Mouse (Mus musculus) c-Kit-positive CD71-positive TER-119-negative erythroid progenitor cells, embryonic 14.5 days (primary cell): ENCODE data around the gene Atp2a1.
A peak's percentile ranks its signal among the peaks of the same experiment; 100 is the strongest.

ENCODE experiments used
- DNase-seq: peaks from one replicate; pipeline ENCODE4 v3.0.0-alpha.2; 2013; ENCODE audit warnings: low read depth

The Atp2a1 gene

DNA sequence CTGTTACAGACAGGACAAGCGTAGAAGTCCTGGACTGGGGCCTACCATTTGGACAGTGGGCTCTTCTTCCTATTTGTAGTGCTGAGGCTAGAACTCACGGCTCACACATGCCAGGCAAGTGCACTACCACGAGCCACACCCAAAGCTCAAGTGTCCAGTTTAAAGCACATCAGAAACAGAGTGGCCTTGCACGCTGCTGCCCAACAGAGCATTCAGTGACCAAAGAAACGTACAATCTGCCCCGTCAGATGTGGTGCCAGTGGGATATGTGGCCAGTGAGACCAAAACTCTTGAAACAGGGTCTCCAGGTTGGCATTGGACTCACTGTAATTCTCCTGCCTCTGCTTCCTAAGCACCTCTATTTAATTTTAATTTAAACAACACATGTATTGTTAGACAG is 12.3 kb downstream of the Atp2a1 start:
- no peak for DNase-seq

DNA sequence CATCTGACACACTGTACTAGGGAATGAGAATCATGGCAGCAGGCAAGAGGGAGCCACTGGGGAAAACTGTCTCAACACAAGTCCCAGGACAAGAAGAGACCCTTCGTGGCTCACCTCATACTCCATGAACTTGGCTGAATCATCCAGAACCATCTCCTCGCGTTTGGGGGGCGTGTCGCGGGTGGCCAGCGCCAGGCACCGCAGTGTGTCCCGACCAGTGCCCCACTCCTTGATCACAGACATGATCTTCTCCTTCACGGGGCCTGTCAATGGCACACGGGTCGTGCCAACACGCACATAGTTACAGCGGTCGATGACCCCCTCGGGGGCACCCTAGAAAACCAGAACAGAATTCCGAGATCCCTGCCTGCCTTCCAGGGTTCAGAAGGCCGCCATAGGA is 12.9 kb downstream of the Atp2a1 start:
- no peak for DNase-seq

DNA sequence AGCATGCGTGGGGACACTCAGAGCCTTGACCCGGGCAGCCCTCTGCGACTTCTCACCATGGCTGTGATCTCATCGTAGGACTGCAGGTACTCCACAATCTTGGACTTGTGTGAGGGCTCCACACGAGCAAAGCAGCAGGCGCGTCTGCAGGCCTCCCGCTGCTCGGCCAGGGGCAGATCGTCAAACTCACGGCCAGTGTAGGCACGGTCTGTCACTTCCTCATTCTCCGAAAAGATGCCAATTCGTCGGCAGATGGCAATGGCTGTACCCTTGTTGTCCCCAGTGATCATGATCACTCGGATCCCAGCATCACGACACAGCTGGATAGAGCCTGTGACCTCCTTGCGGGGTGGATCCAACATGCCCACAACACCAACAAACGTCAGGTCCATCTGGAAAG is 14.4 kb downstream of the Atp2a1 start:
- DNase-seq: no peak

DNA sequence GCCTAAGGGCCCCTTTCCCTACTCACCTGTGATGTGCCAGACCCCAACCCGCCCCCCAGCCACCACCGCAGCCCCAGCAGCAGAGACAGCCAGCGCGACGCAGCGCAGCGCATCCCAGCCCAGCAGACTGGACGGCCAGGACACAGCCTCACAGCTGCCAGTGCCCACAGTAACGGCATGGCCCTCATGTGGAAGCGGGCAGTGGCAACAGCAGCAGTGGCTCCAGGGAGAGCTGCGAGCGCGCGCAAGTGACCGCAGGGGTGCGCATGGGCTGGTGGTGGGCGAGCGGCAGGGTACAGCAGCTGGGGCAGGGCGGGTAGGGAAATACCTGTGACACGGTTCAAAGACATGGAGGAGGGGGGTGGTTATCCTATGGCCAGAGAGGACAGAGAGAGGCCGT is 16.7 kb downstream of the Atp2a1 start:
- DNase-seq: no peak

DNA sequence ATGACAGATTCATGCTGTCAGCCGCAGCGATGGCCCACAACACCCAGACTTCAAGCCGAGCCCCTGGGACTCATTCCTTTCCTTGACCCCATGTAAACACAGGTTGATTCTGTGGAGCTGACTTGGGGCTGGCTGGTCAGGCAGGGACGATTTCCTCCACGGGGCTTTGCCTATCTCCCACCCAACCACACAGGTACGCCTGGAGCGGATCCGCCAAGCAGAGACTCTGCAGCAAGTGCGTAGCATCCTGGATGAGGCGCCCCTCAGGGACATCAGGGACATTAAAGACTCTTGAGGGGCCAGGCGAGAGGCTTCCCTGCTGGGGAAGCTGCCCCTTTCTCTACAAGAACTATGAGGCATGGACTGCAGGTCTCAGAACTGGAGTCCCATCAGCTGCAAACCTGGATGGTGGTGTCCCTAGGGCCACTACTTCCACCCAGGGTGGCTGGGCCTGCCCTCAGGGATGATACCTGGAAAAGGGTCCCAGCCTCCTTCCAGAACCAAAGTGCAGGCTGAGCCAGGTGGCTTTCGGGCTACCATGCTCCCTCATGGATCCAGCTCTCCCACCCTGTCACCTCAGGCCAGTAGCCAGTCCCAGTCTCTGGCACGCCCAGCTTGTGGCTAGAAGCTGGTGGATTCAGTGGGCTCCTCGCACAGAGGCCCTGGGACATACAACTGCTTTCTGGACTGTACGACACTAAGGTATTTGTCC is 17.6 kb downstream of the Atp2a1 start:
- DNase-seq: no peak

DNA sequence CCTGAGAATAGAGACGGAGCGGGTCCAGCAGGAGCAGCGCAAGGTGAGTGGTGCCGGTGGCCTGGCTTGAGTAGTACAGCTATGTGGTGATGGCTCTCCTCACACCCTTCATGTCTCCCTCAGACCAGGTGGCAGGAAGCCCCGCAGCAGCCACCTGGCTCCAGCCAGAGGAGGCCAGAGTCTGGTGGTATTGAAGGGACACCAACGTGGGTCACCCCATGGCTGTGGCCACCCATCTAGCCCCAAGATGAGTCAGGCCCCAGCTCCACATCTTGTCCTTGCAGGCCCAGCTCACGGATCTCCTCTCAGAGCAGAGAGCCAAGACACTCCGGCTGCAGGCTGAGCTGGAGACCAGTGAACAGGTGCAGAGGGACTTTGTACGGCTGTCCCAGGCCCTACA is 18.4 kb downstream of the Atp2a1 start:
- no peak for DNase-seq

DNA sequence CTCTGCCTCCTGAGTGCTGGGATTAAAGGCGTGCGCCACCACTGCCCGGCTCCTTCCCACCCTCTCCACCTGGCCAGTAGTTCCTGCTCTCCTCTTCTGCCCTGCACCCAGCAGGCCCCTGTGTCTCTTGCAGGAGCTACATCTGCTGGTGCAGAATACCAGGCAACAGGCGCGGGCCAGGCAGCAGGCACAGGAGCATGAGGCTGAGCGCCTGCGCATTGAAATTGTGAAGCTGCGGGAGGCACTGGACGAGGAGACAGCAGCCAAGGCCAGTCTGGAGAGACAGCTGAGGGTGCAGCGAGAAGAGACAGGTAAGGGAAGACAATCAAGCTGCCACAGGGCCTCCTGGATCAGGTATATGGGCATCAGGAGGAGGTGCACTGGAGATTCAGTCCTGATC is 18.9 kb downstream of the Atp2a1 start:
- DNase-seq: no peak

DNA sequence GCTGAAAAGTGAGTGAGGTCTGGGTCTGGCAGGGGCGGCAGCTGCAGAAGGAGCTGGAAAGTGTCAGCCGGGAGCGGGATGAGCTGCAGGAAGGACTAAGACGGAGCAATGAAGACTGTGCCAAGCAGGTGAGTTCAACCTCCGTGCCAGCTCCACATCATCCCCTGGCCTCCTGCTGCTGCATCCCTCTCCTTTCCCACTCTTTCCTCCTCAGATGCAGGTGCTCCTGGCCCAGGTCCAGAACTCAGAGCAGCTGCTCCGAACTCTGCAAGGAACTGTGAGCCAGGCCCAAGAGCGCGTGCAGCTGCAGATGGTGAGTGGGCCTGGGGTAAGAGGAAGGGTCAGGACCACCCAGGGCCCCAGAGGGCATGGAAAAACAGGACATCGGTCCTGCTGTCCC is 22.8 kb downstream of the Atp2a1 start:
- no peak for DNase-seq

DNA sequence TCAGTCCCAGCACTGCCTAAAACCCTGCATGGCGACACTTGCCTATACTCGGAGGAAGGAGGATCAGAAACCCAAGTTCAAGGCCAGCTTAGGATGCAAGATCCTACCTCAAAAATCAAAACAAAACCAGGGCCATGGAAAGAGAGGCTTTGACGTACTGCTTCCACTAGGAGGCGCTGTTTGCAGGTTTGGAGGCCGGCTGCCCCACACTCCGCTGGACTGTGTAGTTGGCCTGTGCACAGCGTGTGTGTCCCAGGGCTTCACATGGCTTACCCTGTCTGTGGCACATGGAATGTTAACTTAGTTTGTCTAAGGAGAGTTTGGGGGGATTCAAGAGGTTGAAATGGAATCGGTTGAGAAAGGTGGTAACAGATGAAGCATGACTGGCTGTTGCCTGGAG is 26.1 kb downstream of the Atp2a1 start:
- peak; percentile 49 for DNase-seq

DNA sequence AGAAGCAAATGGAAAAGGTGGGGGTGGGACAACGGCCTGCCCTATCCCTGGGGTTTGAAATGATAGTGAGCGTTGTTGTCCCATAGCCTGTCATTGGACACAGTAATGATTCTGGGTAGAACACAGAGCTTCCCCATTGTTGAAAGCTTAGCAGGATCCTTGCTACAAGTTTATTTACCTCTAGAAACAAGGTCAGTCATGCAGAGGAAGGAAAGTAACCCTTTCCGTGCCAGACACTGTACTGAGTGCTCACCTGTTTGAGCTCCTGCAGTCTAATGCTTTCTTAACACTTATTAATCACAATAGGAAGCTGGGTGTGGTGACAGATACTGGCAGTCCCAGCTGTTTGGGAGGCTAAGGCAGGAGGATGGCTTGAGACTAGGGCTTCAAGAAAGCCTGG is 27.1 kb downstream of the Atp2a1 start:
- DNase-seq: no peak

DNA sequence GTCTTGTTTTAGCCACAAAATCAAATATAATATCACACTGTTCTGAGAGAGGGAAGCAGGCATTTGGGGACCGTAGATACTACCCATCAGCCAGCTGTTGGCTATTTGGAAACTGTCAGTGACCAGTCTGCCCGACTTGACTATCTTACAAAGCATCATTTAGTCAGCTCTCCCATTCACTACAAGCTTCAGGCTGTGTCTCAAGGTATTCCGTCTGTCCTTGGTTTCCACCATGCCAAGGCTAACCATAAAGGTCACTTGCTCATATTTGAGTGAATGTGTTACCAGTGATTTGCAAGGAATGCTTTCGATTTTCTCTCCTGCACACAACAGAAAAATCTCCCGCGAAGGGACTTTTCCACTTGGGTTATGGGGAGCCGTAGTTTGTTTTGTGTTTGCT is 28.2 kb downstream of the Atp2a1 start:
- DNase-seq: no peak

DNA sequence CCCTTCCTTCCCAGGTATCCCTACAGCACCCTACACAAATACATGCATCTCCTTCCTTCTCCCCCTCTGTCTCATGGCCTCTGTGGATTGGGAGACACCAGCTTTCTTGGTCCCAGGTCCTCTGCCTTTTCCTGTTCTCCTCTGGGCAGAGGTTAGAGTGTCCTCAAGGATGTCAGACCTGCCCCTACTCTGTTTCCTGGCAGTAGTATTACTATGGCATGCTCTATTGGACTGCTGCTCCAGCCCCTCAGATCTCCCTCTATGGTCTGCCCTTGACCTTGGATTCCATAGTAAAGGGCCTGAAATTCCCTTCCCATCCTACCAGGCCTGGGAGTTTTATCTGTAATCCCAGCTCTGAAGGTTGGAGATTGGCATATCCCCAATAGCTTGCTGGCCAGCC is 32.7 kb downstream of the Atp2a1 start:
- DNase-seq: no peak

DNA sequence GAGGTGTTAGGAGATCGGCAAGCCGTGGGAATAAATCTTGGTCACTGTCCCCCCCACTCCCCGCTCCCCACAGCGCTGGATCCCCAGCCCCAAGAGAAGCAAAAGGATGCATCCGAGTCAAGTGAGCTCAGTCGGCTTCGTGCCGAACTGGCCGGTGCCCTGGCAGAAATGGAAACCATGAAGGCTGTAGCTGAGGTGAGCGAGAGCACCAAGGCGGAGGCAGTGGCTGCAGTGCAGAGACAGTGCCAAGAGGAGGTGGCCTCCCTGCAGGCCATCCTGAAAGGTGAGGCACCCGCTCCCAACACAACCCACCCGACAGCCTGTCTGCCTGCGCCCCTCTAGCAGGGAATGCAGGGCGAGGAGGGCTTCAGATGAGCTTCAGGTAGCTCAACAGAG is 33.4 kb downstream of the Atp2a1 start:
- DNase-seq: no peak

DNA sequence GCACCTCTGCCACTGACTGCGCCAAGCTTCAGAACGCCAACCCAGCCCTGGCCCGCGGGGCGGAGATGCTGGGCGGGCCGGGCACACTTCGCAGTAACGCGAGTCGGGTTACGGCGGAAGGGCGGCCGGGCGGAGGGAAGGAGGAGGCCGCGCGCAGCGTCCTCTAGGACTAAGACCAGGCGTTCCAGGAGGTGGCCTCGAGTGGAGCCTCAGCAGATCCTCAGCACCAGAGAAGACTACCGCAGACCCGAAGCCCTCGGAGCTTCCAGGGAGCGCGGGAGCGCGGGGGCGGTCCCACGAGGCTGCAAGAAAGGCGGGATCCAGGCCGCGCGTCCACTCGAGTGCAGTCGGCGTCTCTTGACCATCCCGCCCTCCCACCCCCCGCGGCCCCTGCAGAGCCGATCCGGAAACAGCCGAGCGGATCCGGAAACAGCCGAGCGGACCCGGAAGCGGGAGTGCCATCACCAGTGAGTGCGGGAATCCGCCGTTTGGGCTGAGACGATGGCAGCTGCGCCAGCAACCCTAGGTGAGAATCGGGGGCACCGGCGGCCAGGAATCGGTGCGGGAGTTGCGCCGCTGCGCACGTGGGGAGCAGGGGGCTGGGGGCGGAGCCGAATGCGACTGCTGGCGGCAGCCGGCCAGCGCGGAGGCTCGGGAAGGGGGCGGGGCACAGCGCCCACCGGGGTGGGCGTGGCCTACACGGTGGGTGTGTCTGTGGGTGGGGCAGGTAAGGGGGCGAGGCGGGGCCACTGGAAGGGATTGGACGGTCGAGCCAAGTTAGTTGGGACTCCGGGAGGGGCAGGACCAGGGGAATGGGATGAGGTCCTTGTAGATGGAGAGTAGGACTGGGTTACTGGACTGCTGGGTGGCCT is 34.0 kb downstream of the Atp2a1 start, which contains the start of gene Rabep2:
Rabep2 (plus strand) TSS at position 129 of the 872 bp plus-strand sequence.
- peak; percentile 62 for DNase-seq

DNA sequence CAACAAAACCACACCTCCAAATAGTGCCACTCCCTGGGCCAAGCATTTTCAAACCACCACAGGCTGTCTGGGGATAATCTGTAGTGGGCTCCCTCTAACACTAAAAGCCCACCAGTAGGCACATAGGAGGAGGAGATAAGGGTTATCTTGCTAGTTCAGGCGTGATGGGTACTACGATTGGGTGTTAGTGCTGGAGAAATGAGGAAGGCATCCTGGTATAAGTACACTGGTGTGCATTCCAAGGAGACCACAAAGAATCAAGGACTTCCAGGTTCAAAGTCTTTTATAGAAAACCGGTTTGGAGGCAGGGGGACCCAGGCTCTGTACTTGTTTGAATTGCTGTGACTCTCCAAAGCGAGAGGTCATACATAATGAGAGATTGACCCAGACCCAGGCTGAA is 34.8 kb downstream of the Atp2a1 start:
- DNase-seq: peak; percentile 50

DNA sequence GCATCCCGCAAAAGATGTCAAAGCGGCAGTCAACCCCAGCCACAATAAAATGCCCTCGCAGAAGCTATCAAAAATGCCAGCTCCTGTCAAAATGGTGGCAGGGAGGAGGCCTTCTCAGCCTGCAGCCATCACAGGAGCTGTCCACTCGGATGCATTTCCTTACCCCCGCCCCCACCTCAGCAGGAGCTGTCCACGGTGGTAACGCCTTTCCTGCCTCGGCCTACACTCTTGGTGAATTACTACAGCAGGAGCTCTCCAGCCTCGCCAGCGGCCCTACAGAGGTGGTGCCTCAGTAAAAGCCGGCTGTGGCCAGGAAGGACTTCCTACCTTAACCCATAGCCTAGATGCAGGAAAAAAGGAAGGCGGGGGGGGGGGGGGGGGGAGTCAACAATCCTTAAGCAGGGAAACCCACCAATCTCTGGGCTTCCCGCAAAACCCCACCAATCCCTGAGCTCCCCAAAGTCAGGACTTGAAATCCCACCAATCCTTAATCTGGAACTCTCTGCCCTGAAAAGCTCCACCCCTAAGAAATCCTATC is 35.5 kb downstream of the Atp2a1 start:
- no peak for DNase-seq

DNA sequence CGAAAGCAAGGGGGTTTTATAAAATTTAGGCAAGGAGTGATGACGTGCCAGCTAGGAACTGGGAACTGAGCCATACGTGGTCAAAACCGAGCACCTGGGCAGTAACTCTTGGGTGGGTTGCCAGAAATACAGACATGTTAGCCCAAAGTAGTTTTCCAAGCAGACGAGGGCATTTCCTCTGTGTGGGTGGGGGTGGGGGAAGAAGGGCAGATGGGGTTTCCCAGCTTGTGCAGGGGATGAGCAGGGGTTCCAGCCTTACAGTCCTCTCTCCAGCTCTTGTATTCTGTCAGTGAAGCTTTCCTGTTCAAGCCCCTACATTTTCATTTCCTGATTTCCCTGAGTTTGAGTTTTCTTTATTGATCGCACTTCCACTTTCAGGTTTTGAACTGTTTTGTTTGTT is 38.7 kb downstream of the Atp2a1 start:
- DNase-seq: no peak

DNA sequence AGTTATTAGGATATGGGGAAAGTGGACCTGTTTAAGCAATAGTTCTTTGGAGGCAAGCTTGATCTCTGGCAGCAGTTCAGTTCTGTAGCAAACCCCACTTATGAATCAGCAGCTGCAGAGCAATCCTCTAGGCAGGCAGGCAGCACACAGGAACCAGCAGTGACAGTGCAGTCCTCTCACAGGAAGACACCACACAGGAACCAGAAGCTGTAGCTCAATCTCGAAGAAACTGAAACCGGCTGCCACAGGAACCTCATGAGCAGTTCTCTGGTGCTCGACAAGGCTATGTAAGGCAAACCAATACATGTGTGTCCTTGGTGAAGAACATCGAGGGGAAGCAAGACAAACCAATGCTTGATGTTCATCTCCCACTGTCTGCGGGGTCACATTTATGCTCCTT is 41.2 kb downstream of the Atp2a1 start:
- DNase-seq: no peak

DNA sequence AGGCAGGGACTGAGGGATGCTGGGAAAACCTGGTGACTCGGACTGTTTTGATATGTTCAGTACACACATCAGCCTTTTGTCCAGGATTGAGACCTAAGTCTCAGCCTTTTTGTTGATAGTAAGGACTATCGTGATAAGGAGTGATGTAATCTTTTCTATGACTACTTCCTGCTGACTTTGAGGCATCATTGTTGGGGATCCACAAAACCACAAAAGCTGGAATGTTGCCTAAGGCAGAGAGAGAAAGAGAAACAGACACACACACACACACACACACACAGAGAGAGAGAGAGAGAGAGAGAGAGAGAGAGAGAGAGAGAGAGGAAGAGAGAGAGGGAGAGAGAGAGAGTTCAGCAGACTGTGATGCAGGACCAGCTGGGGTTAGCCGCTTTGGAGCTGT is 44.4 kb downstream of the Atp2a1 start:
- DNase-seq: no peak

DNA sequence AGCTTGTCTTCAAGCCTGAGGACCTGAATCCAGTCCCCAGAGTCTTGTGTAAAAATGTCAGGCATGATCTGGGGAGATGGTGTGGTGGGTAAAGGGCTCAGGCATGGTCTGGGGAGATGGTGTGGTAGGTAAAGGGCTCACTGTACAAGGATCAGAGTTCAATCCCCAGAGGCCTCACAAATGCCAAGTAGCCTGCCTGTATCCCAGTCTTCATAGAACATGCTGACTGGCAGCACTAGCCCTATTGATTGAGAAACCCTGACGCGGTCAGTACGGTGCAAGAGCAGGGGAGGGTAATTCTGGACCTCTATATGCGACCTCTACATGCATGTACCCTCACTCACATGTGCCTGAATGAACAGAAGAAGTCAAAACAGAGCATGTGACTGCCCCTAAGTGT is 45.3 kb downstream of the Atp2a1 start:
- DNase-seq: no peak

DNA sequence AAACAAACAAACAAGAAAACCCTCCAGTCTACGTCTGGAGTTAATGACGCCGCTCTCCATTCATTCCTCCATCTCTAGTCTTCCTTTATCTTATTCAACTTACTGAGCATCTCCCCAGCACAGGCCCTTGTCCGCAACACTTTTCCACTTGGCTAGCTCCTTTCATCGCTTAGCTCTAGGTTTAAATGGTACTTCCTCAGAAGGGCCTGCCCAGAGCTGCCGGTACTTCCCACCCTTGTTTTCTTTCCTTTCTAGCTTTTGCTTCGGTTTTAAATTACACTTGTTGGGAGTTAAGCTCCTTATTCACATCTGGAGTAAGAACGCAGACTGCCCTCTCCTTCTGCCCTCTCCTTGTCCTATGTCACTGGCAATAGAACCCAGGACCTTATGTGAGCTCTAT is 45.9 kb downstream of the Atp2a1 start:
- DNase-seq: no peak

DNA sequence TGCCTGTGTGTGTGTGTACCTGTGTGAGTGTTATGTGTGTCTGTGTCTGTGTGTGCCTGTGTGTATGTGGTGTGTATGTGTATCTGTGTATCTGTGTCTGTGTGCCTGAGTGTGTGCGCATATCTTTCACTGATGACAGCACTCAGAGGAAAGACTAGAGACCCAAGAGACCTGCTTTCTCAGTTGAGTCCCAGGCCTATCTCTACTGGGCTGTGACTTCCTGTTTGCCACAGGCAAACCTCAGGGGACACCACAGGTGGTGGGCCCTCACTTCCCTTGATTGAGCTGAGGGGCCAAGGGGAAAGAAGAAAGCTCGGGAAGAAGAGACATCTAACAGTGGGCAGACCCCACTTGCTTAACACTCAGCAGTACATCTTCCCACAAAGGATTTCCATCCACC is 46.3 kb downstream of the Atp2a1 start:
- no peak for DNase-seq

DNA sequence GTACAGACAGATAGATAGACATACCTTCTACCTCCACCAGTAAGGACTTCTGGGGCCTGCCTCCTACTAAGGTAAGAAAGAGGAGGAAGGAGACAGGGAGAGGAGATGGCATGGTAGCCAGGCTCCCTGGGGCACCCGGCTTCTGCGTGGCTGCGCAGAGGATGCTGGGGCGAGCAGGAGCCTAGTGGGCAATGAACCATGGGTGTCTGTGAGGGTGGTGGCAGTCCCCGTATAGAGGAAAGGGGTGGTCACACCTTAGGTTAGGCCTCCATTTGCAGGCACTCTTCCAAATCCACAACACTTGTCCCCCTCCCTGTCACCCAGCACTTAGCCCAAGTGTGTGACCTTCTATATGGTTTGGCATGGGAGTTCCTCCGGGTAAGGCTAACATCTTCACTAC is 48.2 kb downstream of the Atp2a1 start, which contains the start of gene Cd19:
Cd19 (minus strand) TSS at position 165 of the 400 bp plus-strand sequence.
- DNase-seq: no peak
